Mouse (Mus musculus) macrophage (primary cell): ENCODE data around the gene Rnf44. TPM values are rescaled to one million over a fixed set of nuclear protein-coding genes. Genes with fewer than 3 reads are reported as not detected.

ENCODE experiments used
- H3K27ac ChIP-seq: fragments of 350-480 bp; formaldehyde crosslinking; 2 replicates; pipeline ENCODE4 v1.9.0; 2021
- H3K36me3 ChIP-seq: fragments of 350-480 bp; formaldehyde crosslinking; 2 replicates; pipeline ENCODE4 v1.9.0; 2021; ENCODE audit errors: inconsistent target
- H3K4me3 ChIP-seq: fragments of 350-480 bp; formaldehyde crosslinking; 2 replicates; pipeline ENCODE4 v1.9.0; 2021; ENCODE audit errors: inconsistent target
- H3K79me2 ChIP-seq: fragments of 350-480 bp; formaldehyde crosslinking; 2 replicates; pipeline ENCODE4 v1.9.0; 2021; ENCODE audit errors: inconsistent target
- WGBS: methylation state at CpG from one replicate; pipeline ENCODE4 v1.1.7; 2026; ENCODE audit warnings: inconsistent platforms; ENCODE audit not compliant: missing documents; 5-methylcytosine and 5-hydroxymethylcytosine counted together
- polyA plus RNA-seq: library from polyadenylated mRNA; stranded (reverse); fragments of 250-400 nt; gene quantifications from 3 replicates; pipeline ENCODE4 v1.2.4, GENCODE M21; 2018; ENCODE audit warnings: inconsistent platforms

Gene Rnf44
- polyA plus RNA-seq, 1 experiment from 2014 or later: 71.1 TPM

DNA sequence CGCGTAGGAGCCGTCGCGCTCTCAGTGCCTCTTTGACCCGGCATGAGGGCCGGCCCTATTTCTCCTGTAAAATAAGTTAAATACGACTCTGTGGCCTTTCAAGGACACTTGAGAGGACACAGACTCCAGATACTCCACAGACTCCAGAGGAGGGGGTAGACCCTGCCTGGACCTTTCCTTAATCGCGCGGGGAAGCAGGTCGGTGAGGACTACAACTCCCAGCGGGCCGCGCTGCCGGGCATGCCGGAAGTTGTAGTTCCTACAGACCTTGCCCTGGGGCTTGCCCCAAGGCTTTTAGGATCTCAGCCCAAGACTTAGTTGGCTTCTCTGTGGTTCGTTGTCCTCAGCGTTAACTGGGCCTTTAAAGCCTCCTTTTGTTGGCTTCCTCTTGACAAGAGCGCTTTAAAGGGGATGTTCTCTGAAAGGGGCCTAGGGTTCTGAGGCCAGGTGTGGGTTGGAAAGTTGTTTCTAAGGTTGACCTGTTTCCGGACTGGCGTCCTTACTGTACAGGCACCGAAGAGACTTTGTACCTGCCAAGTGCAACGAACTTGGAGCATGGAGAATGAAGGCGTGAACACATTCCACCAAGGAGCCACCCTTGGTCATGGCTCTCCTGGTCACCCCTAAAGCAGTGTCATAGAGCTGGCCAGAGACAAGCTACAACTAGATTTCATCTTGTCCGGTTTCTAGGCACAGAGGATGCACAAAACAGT, 797 bp upstream of the Rnf44 start:
- H3K79me2 ChIP-seq: peaks cover 39% of the 10 kb centered on the region
- H3K4me3 ChIP-seq: peak overlapping the region; percentile 52
- 15% methylated on average over 26 of the region's 26 CpGs for WGBS
- no peaks in the 10 kb centered on the region for H3K36me3 ChIP-seq
- H3K27ac ChIP-seq: peak overlapping the region; percentile 88

GRCm38 (mm10) chr13:54692711-54693557, 773 bp downstream of the Rnf44 start:
- Histone ChIP-seq H3K4me3 (peak overlapping the region; percentile 99), H3K27ac (peak overlapping the region; percentile 68), H3K36me3 (no peaks in the 10 kb centered on the region), H3K79me2 (peaks cover 51% of the 10 kb centered on the region)
- 7% methylated on average over 21 of the region's 21 CpGs for WGBS

DNA sequence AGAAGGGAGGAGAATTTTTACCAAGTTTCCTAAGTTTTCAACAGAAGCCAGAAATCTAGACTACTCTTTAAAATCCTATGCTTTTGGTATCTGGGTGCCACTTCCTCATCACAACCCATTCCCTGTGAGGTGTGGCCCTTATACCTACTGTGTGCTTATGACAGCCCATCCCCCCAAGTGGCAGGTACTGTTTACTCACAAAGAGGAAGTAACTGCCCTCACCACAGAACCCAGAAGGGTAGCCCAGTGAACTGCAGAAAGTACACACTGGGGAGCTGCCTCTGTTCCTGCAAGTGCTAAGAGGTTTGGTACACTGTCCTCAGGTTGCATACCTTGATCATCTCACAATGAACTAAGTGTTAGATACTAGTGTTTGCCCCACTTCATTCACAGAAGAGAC, 2.0 kb downstream of the Rnf44 start:
- Histone ChIP-seq H3K27ac (peak overlapping the region; percentile 68), H3K79me2 (peaks cover 55% of the 10 kb centered on the region), H3K4me3 (peak overlapping the region; percentile 99; the same call in 1 of the 2 replicates)

GRCm38 (mm10) chr13:54690151-54690740, 3.5 kb downstream of the Rnf44 start:
- no peak overlapping the region for H3K27ac ChIP-seq
- H3K79me2 ChIP-seq: peaks cover 70% of the 10 kb centered on the region
- H3K4me3 ChIP-seq: no peak overlapping the region
- H3K36me3 ChIP-seq: no peaks in the 10 kb centered on the region
- WGBS: 95% methylated on average over 8 of the region's 8 CpGs

More for the DNA sequence above, 2.0 kb downstream of the Rnf44 start:
- H3K36me3 ChIP-seq: no peaks in the 10 kb centered on the region

GRCm38 (mm10) chr13:54687575-54688424, 5.9 kb downstream of the Rnf44 start:
- Histone ChIP-seq H3K79me2 (peaks cover 85% of the 10 kb centered on the region), H3K4me3 (peak overlapping the region; percentile 50), H3K27ac (peak overlapping the region; percentile 79), H3K36me3 (peaks cover 15% of the 10 kb centered on the region)
- WGBS: under 1% methylated on average over 62 of the region's 82 CpGs

- peak overlapping the region; percentile 19; the same call in 1 of the 2 replicates for H3K27ac ChIP-seq
- peaks cover 22% of the 10 kb centered on the region for H3K36me3 ChIP-seq
- WGBS: 2% methylated on average over 34 of the region's 35 CpGs
- H3K4me3 ChIP-seq: peak overlapping the region; percentile 50
- H3K79me2 ChIP-seq: peaks cover 78% of the 10 kb centered on the region
These were observed 6.6 kb downstream of the Rnf44 start for GRCm38 (mm10) chr13:54687096-54687495.

GRCm38 (mm10) chr13:54686139-54687053, 7.3 kb downstream of the Rnf44 start:
- peak overlapping the region; percentile 19; the same call in 1 of the 2 replicates for H3K27ac ChIP-seq
- peaks cover 27% of the 10 kb centered on the region for H3K36me3 ChIP-seq
- WGBS: 7% methylated on average over 19 of the region's 19 CpGs
- peaks cover 71% of the 10 kb centered on the region for H3K79me2 ChIP-seq
- peak overlapping the region; percentile 50 for H3K4me3 ChIP-seq

DNA sequence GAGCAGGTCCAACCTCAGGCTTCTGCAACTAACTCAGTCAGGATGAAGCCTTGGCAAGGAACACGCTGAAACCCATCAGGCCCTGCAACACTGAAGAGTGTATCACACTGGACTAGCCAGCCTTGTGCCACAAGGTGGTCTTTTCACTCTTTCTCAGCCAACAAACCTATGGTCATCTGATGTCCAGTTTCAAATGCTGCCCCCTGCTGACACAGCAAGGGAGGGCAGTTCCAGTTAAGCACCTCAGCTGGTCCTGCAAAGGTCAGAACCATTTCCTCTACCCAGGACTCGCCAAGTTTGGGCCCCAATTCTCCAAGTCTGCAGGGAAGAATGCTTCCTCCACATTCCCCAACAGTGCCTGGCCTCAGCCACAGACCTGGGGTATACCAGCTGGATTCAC, 8.5 kb downstream of the Rnf44 start:
- 73% methylated on average over 2 of the region's 2 CpGs for WGBS
- H3K4me3 ChIP-seq: no peak overlapping the region
- H3K79me2 ChIP-seq: peaks cover 59% of the 10 kb centered on the region
- H3K27ac ChIP-seq: no peak overlapping the region
- peaks cover 39% of the 10 kb centered on the region for H3K36me3 ChIP-seq

DNA sequence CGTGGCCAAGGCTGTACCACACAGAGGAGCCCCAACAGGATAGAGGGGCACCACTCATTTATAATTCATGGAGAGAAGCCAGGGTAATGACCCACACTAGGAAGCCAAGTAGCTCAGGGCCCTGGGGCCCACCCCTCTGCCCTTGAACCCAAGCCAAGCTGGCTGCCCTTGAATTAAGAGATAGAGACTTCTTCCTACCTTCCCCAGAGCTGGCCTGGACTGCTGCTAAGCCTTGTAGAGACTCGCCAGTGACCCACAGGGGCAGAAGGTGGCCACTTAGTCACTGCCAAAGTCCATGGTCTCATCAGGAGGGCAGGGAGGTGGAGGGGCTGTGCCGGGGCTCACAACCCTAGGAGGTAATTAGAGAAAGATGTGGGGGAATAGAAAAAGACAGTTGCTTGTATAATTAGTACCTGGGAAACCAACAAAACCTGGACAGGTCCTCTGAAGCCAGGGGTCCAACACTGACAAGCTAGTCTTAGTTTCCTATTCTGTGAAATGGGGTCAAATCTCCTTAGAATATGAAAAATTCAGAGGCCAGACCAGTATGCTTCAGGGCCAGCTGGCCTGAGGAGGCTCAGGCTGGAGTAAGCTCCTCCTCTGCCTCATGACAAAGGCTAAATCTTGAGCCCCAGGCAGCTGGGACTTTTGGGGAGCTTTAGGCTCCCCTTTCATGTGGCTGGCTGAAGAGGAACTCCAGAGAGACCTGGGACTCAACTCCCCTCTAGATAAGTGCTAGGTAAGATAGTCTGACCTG, 9.4 kb downstream of the Rnf44 start:
- Histone ChIP-seq H3K79me2 (peaks cover 51% of the 10 kb centered on the region), H3K4me3 (no peak overlapping the region), H3K36me3 (peaks cover 39% of the 10 kb centered on the region), H3K27ac (no peak overlapping the region)
- whole genome bisulfite sequencing: 85% methylated on average over 3 of the region's 3 CpGs

GRCm38 (mm10) chr13:54683301-54683700, 10.4 kb downstream of the Rnf44 start:
- Histone ChIP-seq H3K4me3 (no peak overlapping the region), H3K27ac (no peak overlapping the region), H3K79me2 (peaks cover 40% of the 10 kb centered on the region), H3K36me3 (peaks cover 39% of the 10 kb centered on the region)
- 100% methylated on average over 3 of the region's 3 CpGs for WGBS

- Histone ChIP-seq H3K36me3 (peaks cover 39% of the 10 kb centered on the region), H3K27ac (no peak overlapping the region), H3K4me3 (no peak overlapping the region), H3K79me2 (peaks cover 32% of the 10 kb centered on the region)
- WGBS: 100% methylated on average over 4 of the region's 8 CpGs
These were observed 12.4 kb downstream of the Rnf44 start for GRCm38 (mm10) chr13:54681291-54681690.

DNA sequence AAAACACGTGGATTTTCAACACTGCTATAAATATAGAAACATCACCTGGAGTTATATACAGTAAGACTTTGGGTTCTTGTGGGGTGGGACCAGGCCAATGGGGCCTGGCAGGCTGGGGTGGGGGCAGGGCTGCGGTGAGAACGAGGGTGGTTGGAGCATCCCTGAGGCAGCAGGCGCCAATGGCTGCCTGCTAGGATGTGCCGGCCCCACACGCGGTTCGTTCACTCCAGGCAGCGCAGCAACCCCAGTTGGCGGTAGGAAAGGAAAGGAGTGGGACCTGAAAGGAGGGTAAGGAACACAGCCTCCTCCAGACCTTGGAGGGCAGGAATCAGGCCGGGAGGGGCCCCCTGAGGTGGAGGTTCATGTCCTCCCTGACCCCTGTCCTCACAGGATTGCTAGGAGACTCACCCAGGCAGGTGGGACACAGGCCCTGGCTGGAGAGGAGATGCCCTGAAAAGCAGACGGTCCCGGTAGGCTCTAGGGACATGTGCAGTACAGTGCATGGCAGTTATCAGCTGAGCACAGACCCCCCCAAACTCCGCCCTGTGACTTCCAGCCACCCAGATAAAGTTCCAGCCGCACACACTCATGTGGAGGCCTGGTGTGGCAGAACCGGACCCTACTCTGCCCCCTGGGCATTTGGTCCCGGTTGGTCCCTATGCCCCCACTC, 13.4 kb downstream of the Rnf44 start:
- Histone ChIP-seq H3K36me3 (peaks cover 39% of the 10 kb centered on the region), H3K79me2 (peaks cover 22% of the 10 kb centered on the region), H3K27ac (no peak overlapping the region), H3K4me3 (no peak overlapping the region)
- WGBS: 91% methylated on average over 15 of the region's 17 CpGs
